Mouse (Mus musculus) hindbrain, embryonic 16.5 days (tissue): ENCODE data around the gene Ankrd13d. TPM values are rescaled to one million over a fixed set of nuclear protein-coding genes. Genes with fewer than 3 reads are reported as not detected.

Experiments
- ATAC-seq: fragments of 200-750 bp; cut with Nextera tagmentation; 2 replicates; pipeline ENCODE4 v1.8.0; 2017; ENCODE audit warnings: moderate TSS enrichment, moderate library complexity
- H3K27ac ChIP-seq: fragments of 300-500 bp; sonication (generic); 2 replicates; pipeline ENCODE4 v1.5.1; 2014; ENCODE audit warnings: low read depth, mild to moderate bottlenecking, control low read depth, low read length, moderate library complexity
- H3K27me3 ChIP-seq: fragments of 300-500 bp; sonication (generic); replicated peaks from 2 replicates; pipeline ENCODE4 v1.6.1; 2014; ENCODE audit warnings: low read length; ENCODE audit not compliant: control insufficient read depth, insufficient read depth
- H3K36me3 ChIP-seq: fragments of 300-500 bp; sonication (generic); 2 replicates; pipeline ENCODE4 v1.6.1; 2014; ENCODE audit warnings: mild to moderate bottlenecking, low read length, moderate library complexity, mixed read lengths; ENCODE audit not compliant: control insufficient read depth, insufficient read depth
- H3K4me1 ChIP-seq: fragments of 300-500 bp; sonication (generic); 2 replicates; pipeline ENCODE4 v1.6.1; 2014; ENCODE audit warnings: low read depth, low read length; ENCODE audit not compliant: control insufficient read depth, insufficient read depth
- H3K4me2 ChIP-seq: fragments of 300-500 bp; sonication (generic); 2 replicates; pipeline ENCODE4 v1.6.1; 2014; ENCODE audit warnings: mild to moderate bottlenecking, low read length, control low read depth, moderate library complexity
- H3K4me3 ChIP-seq: fragments of 300-500 bp; sonication (generic); 2 replicates; pipeline ENCODE4 v1.5.1; 2014; ENCODE audit warnings: mild to moderate bottlenecking, low read length, control low read depth, moderate library complexity
- H3K9ac ChIP-seq: fragments of 300-500 bp; sonication (generic); 2 replicates; pipeline ENCODE4 v1.6.1; 2014; ENCODE audit warnings: low read depth, mild to moderate bottlenecking, control low read depth, low read length, moderate library complexity
- H3K9me3 ChIP-seq: fragments of 300-500 bp; sonication (generic); 2 replicates; pipeline ENCODE4 v1.6.1; 2014; ENCODE audit warnings: mild to moderate bottlenecking, low read length, moderate library complexity; ENCODE audit not compliant: control insufficient read depth
- WGBS: fragments of 180-500 bp; shearing (Covaris S2); extraction: QIAGEN DNeasy Blood & Tissue Kit; methylation state at CpG from one replicate; pipeline ENCODE4 v1.1.7; 2014; 5-methylcytosine and 5-hydroxymethylcytosine counted together
- polyA plus RNA-seq: library from polyadenylated mRNA; unstranded; fragments of >200 nt; fragmentation: Nextera tagmentation; extraction: Ambion mirVana; gene quantifications from 2 replicates; pipeline ENCODE4 v1.2.1, GENCODE M21; 2015

Ankrd13d gene
- polyA plus RNA-seq, 1 experiment from 2014 or later = 85.3 TPM

DNA sequence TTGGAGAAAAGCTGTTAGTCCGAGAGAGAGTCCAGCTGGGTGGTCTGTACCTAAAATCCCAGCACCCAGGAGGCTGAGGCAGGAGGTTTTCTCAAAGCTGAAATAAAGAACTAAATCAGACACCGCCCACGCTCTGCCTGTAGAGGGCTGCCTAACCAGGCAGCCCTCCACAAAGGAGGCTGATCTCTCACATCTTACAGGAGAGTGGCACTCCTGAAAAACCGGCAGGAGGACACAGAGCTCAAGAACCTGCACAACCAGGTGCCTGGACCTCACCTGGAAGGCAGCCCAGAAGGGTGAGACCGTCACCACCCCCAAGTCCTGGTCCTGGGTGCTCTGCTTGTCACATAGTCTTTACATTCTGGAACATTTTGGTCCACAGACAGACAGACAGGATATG lies 14.9 kb upstream of the Ankrd13d start:
- no peak for ATAC-seq
- 86% methylated on average over 5 of the region's 5 CpGs for WGBS
- H3K9ac ChIP-seq = no peak overlapping the region
- H3K36me3 ChIP-seq = 0 out of 2 replicates have a peak, but pooled peaks cover 2% of the 10 kb centered on the region
- peaks cover 29% of the 10 kb centered on the region for H3K4me1 ChIP-seq
- no peak overlapping the region for H3K27ac ChIP-seq
- H3K4me3 ChIP-seq = no peak overlapping the region
- H3K9me3 ChIP-seq = no peaks in the 10 kb centered on the region
- H3K4me2 ChIP-seq = no peak overlapping the region
- H3K27me3 ChIP-seq = no peaks in the 10 kb centered on the region

DNA sequence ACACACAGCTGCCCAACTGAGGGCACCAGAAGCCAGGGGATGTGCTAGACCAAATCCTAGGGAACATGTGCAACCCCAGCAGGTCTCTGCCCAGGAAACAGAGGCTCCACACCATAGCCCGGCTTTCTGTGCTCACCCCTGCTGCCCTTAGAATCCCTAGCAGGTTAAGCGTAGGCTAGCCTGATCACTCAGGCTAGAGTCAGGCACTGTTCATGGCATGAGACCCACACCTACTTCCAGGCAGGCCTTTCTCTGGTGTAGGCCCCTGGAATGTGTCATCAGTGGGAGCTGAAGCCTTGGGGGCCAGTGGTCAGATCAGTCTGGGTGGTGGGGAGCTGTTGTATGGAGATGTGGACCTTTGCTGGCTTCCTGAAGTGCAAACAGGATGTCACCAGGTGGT lies 13.7 kb upstream of the Ankrd13d start:
- peaks cover 14% of the 10 kb centered on the region for H3K36me3 ChIP-seq
- peaks cover 16% of the 10 kb centered on the region for H3K4me1 ChIP-seq
- no peak overlapping the region for H3K9ac ChIP-seq
- no peaks in the 10 kb centered on the region for H3K9me3 ChIP-seq
- H3K27ac ChIP-seq = no peak overlapping the region
- H3K4me2 ChIP-seq = no peak overlapping the region
- no peaks in the 10 kb centered on the region for H3K27me3 ChIP-seq
- H3K4me3 ChIP-seq = no peak overlapping the region
- WGBS = 93% methylated on average over 2 of the region's 2 CpGs
- ATAC-seq = no peak

DNA sequence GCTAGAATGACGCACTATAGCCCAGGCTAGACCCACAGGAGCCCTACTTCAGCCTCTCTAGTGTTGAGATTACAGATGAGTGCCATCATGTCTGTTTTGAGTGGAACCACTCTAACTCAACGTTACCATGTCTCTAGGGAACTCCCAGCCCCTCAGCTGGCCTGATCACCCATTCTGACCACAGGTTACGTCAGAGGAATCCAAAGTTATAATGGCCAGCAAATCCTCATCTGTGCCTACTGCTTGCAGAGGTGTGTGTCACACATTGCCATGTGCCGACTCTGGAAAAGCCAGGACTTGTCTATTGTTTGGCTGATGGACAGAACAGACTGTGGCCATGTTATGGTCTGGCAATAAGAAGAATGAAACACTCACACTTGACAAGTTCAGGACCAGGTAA lies 12.5 kb upstream of the Ankrd13d start:
- 95% methylated on average over 4 of the region's 4 CpGs for WGBS
- H3K9me3 ChIP-seq = no peaks in the 10 kb centered on the region
- ATAC-seq = no peak
- H3K4me3 ChIP-seq = no peak overlapping the region
- no peak overlapping the region for H3K9ac ChIP-seq
- no peak overlapping the region for H3K4me2 ChIP-seq
- peaks cover 5% of the 10 kb centered on the region for H3K4me1 ChIP-seq
- peaks cover 25% of the 10 kb centered on the region for H3K36me3 ChIP-seq
- H3K27me3 ChIP-seq = no peaks in the 10 kb centered on the region
- H3K27ac ChIP-seq = no peak overlapping the region

DNA sequence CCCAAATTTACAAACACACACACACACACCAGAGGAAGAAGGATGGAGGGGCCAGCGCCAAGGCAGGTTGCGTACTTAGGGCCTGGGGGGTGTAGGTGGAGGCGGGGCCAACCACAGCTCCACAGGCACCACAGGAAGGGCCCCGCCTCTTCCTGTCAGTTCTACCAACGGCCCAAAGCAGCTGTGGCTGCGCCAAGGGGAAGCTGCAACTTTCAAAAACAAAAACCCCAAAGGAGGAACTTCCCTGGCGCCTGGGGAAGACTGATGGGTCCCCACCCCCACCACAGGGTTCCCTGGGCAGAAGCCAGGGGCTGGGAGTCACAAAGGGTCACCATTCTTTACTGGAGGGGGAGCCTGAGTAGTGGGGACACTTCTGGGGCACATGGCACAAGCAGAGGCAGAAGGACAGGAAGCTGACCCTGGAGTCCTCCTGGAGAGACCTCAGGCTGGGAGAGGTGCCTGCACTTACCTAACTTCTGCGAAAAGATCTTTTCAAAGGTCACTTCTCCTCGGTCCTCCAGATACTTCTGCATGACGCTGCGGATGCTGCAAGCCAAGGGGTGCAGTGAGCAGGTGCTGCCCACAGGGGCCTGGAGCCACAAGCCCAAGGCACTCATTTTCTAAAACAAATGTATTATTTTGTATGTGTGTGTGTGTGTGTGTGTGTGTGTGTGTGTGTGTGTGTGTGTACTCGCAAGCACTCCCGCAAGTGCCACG lies 11.6 kb upstream of the Ankrd13d start:
- Histone ChIP-seq H3K27me3 (no peaks in the 10 kb centered on the region), H3K36me3 (peaks cover 34% of the 10 kb centered on the region), H3K4me2 (no peak overlapping the region), H3K9ac (no peak overlapping the region), H3K4me1 (no peaks in the 10 kb centered on the region), H3K4me3 (no peak overlapping the region), H3K9me3 (no peaks in the 10 kb centered on the region), H3K27ac (no peak overlapping the region)
- no peak for ATAC-seq
- WGBS = 69% methylated on average over 14 of the region's 14 CpGs

DNA sequence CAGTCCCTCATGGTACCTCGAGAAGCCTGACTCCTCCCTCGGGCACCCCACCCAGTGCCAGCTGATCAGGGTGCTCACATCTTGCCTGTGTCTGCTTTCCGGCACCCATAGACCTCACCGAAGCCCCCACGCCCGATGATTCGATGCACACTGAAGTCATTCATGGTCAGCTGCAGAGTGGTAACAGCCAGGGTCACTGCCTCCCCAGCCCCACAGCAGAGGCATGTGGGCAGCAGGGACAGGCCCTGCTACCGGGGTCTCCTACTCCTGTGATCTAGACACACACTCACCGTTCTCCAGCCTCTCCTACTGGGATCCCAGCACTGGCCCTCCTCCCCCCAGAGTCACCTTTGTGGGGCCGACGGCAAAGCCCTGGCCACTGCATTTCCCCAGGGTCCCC lies 8.2 kb upstream of the Ankrd13d start:
- WGBS = 85% methylated on average over 11 of the region's 11 CpGs
- Histone ChIP-seq H3K27me3 (no peaks in the 10 kb centered on the region), H3K9ac (no peak overlapping the region), H3K4me2 (no peak overlapping the region), H3K4me3 (no peak overlapping the region), H3K4me1 (no peaks in the 10 kb centered on the region), H3K36me3 (peaks cover 57% of the 10 kb centered on the region), H3K9me3 (no peaks in the 10 kb centered on the region), H3K27ac (no peak overlapping the region)
- ATAC-seq = no peak

DNA sequence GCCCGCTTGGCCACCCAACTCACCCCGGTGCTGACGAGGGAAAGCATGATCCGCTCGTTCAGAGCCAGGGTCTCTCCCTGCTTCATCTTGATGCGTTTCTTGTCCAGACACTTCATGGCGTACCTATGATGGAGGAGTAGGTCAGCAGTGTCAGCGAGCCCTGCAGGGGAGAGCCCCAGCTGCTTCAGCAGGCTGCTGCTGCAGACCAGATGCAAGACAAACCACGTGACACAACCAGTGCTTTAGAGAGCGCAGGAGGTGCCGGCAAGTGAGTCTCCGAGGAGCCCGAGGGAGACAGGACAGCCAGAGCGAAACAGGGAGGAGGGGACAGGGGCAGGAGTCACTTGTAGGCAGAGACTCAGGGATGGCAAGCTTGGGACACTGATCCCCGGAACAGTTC lies 7.8 kb upstream of the Ankrd13d start:
- no peaks in the 10 kb centered on the region for H3K27me3 ChIP-seq
- no peaks in the 10 kb centered on the region for H3K9me3 ChIP-seq
- H3K9ac ChIP-seq = no peak overlapping the region
- no peak overlapping the region for H3K4me2 ChIP-seq
- no peak overlapping the region for H3K4me3 ChIP-seq
- no peak overlapping the region for H3K27ac ChIP-seq
- WGBS = 65% methylated on average over 15 of the region's 15 CpGs
- ATAC-seq = no peak
- no peaks in the 10 kb centered on the region for H3K4me1 ChIP-seq
- peaks cover 62% of the 10 kb centered on the region for H3K36me3 ChIP-seq

DNA sequence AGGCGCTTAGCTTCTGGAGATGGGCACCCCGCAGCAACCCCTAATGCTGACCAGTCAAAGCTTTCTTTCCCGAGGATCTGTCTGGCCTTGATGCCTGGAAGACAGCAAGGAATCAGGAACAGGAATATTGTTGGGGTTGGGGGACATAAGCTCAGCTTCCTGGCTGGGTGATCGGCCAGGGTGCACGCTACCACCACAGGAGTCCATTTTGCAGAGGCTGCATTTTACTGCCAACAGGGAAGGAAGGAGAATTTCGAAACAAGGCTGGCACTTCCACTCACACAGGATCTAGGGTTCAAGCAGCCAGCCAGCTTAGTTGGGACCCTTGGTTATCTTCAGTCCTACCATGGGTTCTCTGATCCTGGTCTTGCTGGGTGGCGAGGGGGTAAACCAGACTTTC lies 716 bp upstream of the Ankrd13d start:
- Histone ChIP-seq H3K9me3 (peaks cover 2% of the 10 kb centered on the region), H3K36me3 (peaks cover 33% of the 10 kb centered on the region), H3K27me3 (no peaks in the 10 kb centered on the region), H3K4me2 (peak overlapping the region; percentile 75), H3K9ac (peak overlapping the region; percentile 91), H3K4me3 (peak overlapping the region; percentile 72), H3K27ac (peak overlapping the region; percentile 85), H3K4me1 (peaks cover 17% of the 10 kb centered on the region)
- WGBS = 47% methylated on average over 7 of the region's 7 CpGs
- no peak for ATAC-seq

DNA sequence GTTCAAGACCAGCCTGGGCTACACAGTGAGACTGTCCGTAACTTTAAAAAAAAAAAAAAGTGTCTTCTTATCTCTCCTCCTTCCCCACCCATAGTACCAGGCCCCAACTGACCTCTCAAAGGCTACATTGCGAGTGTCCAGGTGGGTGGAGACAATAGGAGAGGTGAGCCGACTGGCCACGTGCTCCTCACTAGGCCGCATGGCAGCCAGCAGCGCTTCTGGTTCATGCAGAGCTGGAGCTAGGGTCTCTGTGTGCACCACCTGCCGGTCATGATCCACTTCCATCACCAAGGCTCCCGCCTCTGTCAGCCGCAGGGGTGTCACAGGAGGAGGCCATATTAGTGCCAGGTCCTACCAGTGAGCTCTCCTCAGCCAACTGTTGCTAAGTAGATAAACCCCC lies 2.5 kb downstream of the Ankrd13d start:
- Histone ChIP-seq H3K27ac (no peak overlapping the region), H3K9ac (no peak overlapping the region), H3K27me3 (no peaks in the 10 kb centered on the region), H3K36me3 (peaks cover 14% of the 10 kb centered on the region), H3K4me3 (no peak overlapping the region), H3K4me2 (no peak overlapping the region), H3K9me3 (peaks cover 7% of the 10 kb centered on the region), H3K4me1 (peaks cover 17% of the 10 kb centered on the region)
- ATAC-seq = no peak
- WGBS = 97% methylated on average over 9 of the region's 9 CpGs

DNA sequence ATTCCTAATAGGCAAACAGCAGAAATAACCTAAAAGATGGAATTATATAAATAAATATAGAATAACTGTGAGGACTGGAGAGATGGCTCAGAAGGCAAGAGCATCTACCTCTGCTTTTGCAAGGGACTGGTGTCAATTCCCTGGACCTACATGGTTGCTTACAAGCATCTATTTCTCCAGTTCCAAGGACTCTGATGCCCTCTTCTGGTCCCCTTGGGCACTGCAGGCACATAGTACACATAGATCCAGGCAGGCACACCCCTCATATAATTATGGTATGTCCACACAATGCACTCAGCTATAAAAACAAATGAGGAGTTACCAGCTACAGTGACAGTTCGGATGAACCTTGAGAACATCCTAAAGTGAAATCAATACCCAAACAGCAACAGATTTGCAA lies 3.5 kb downstream of the Ankrd13d start:
- Histone ChIP-seq H3K36me3 (peaks cover 14% of the 10 kb centered on the region), H3K4me1 (peaks cover 17% of the 10 kb centered on the region), H3K4me2 (no peak overlapping the region), H3K27ac (no peak overlapping the region), H3K4me3 (no peak overlapping the region), H3K9ac (no peak overlapping the region), H3K9me3 (peaks cover 7% of the 10 kb centered on the region), H3K27me3 (no peaks in the 10 kb centered on the region)
- WGBS = 98% methylated on average over 1 of the region's 1 CpGs
- ATAC-seq = no peak
